Mouse (Mus musculus) spleen, adult 2 months (tissue): ENCODE data around the gene Tollip.

Experiments used
- CTCF ChIP-seq: fragments of 200-500 bp; IDR thresholded peaks from 2 replicates; pipeline ENCODE4 v1.5.1; 2011; ENCODE audit warnings: mild to moderate bottlenecking, inconsistent platforms; ENCODE audit not compliant: insufficient read depth, insufficient read length, insufficient replicate concordance; ENCODE audit errors: extremely low read depth
- POLR2A ChIP-seq: fragments of 200-500 bp; IDR thresholded peaks from 2 replicates; pipeline ENCODE4 v1.6.1; 2011; ENCODE audit warnings: low read depth, low read length, inconsistent platforms

DNA sequence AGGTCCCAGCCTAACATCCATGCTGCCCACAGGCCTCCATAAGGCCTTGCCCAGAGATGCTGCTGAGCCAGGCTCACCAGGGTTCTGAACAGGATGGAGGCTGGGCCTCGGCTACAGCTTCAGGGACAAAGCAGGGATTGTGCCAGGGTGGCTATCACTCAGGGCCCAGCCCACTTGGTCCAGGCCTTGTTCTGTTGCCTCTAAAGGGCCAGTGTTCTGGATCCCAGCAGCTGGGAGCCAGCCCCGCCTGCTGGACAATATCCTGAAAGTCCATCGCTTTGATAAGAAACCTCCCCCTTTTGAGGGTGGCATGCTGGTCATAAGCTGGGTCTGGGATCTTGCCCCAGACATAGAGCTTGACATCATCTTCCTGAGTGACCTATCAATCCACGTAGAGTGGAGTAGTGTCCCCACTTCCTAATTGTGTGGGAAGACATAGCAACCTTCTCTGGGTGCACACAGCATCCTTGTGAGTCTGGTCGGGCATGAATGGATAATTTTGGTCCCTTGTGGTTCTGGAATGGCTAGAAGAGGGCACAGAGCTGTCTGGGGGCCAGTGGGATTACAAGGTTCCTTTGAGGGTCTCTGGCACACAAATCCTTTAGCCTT, 37.4 kb upstream of the Tollip start:
- no peak for TF ChIP-seq CTCF
- no peak for TF ChIP-seq POLR2A
